Mouse (Mus musculus): ENCODE data around the gene Hoxa9.

GRCm38 (mm10) chr6:52265913-52266665, 35.2 kb upstream of the Hoxa9 start:
- TF ChIP-seq CTCF (IDR thresholded peaks at IDR 0.05; ENCODE audit: insufficient read depth, low read length): no peak
- TF ChIP-seq POLR2A (IDR thresholded peaks at IDR 0.05; ENCODE audit: borderline replicate concordance, extremely low read depth, low read depth, low read length): no peak

Measured in lung, adult 2 months (tissue).